ENCODE assay signal across 9 mouse cellular contexts in genomic region chr4:44982440-44983130, GRCm38 (mm10). TPM values are rescaled to one million over a fixed set of nuclear protein-coding genes. Genes with fewer than 3 reads are reported as not detected.
DNase-seq lines count a peak whose midpoint lies in the region; ATAC-seq lines count a peak whose summit lies in the region.
"Had no signal": no experiment of that assay in that cellular context is flagged by ENCODE, and none has a peak within 500 bp of the region (broad histone marks: within the 10 kb centered on the region; RNA-seq: fewer than 3 reads in every experiment).

No protein-coding gene starts in this region.

- WGBS in heart, embryonic 16.5 days, result 51% methylated on average over 11 of the region's 11 CpGs
- 74% methylated on average over 11 of the region's 11 CpGs for WGBS in embryonic facial prominence, embryonic 10.5 days
- WGBS in intestine, embryonic 14.5 days, result 65% methylated on average over 11 of the region's 11 CpGs
- 46% methylated on average over 11 of the region's 11 CpGs for WGBS in liver, embryonic 13.5 days (ENCODE audit: insufficient replicate concordance)

- H3K36me3 ChIP-seq in heart, embryonic 16.5 days (ENCODE audit: control insufficient read depth, insufficient read depth), result peaks cover 9% of the 10 kb centered on the region
- peaks cover 39% of the 10 kb centered on the region for H3K36me3 ChIP-seq in embryonic facial prominence, embryonic 10.5 days (replicated peaks)
- peaks cover 16% of the 10 kb centered on the region for H3K36me3 ChIP-seq in intestine, embryonic 14.5 days (ENCODE audit: control insufficient read depth, insufficient read depth, low read length)
- peaks cover 39% of the 10 kb centered on the region for H3K36me3 ChIP-seq in liver, embryonic 13.5 days

- H3K4me3 ChIP-seq in heart, embryonic 16.5 days (ENCODE audit: low read length), result peak overlapping the region; percentile 86
- H3K4me3 ChIP-seq in embryonic facial prominence, embryonic 10.5 days, result peak overlapping the region; percentile 85
- H3K4me3 ChIP-seq in intestine, embryonic 14.5 days (ENCODE audit: low read depth, low read length), result no peak overlapping the region
- H3K4me3 ChIP-seq in liver, embryonic 13.5 days (replicated peaks), result peak overlapping the region; percentile 84

- no peak for ATAC-seq in heart, embryonic 16.5 days (replicated peaks; ENCODE audit: extremely low read depth, insufficient read depth, low FRiP score)
- ATAC-seq in intestine, embryonic 14.5 days (replicated peaks; ENCODE audit: low FRiP score, low TSS enrichment, low read depth), result no peak
- ATAC-seq in liver, embryonic 13.5 days (ENCODE audit: low read depth), result no peak
- ATAC-seq: midbrain, embryonic 16.5 days had no signal

- intact Hi-C loops in left cerebral cortex, postnatal 25 days (cut with DNase I), result no loop called here

- H3K4me1 ChIP-seq in heart, embryonic 16.5 days (ENCODE audit: control insufficient read depth, insufficient read depth, low read length), result peaks cover 29% of the 10 kb centered on the region
- H3K4me1 ChIP-seq in embryonic facial prominence, embryonic 10.5 days, result peaks cover 47% of the 10 kb centered on the region
- peaks cover 9% of the 10 kb centered on the region for H3K4me1 ChIP-seq in intestine, embryonic 14.5 days (replicated peaks; ENCODE audit: control insufficient read depth, insufficient read depth, low read length)
- H3K4me1 ChIP-seq in liver, embryonic 13.5 days (replicated peaks), result peaks cover 56% of the 10 kb centered on the region

- H3K9me3 ChIP-seq in heart, embryonic 16.5 days (replicated peaks; ENCODE audit: control insufficient read depth, low read length), result no peaks in the 10 kb centered on the region
- H3K9me3 ChIP-seq in embryonic facial prominence, embryonic 10.5 days, result no peaks in the 10 kb centered on the region
- H3K9me3 ChIP-seq in intestine, embryonic 14.5 days (ENCODE audit: control insufficient read depth, low read length), result no peaks in the 10 kb centered on the region
- H3K9me3 ChIP-seq in liver, embryonic 13.5 days (replicated peaks), result no peaks in the 10 kb centered on the region

- H3K4me2 ChIP-seq in heart, embryonic 16.5 days (ENCODE audit: low read depth, low read length), result peak overlapping the region; percentile 79
- H3K4me2 ChIP-seq in intestine, embryonic 14.5 days (ENCODE audit: low read length), result peak overlapping the region; percentile 90
- peak overlapping the region; percentile 96 for H3K4me2 ChIP-seq in liver, embryonic 13.5 days

- no peaks in the 10 kb centered on the region for H3K27me3 ChIP-seq in heart, embryonic 16.5 days (ENCODE audit: control insufficient read depth, insufficient read depth, low read length)
- H3K27me3 ChIP-seq in embryonic facial prominence, embryonic 10.5 days (replicated peaks; ENCODE audit: low read depth, poor library complexity, severe bottlenecking), result no peaks in the 10 kb centered on the region
- H3K27me3 ChIP-seq in intestine, embryonic 14.5 days (replicated peaks; ENCODE audit: control insufficient read depth, insufficient read depth, low read length), result no peaks in the 10 kb centered on the region
- no peaks in the 10 kb centered on the region for H3K27me3 ChIP-seq in liver, embryonic 13.5 days

- DNase-seq in heart, adult 9 months (ENCODE audit: low spot score in 2 of 2), result no peak
- no peak for DNase-seq in embryonic facial prominence, embryonic 10.5 days (ENCODE audit: low spot score)
- DNase-seq in intestine, embryonic 14.5 days (ENCODE audit: low spot score), result no peak
- DNase-seq in liver, embryonic 13.5 days, result no peak
- no peak for DNase-seq in testis, postnatal 10 days (ENCODE audit: low spot score)
- DNase-seq in ovary, postnatal 14 days (ENCODE audit: low spot score), result no peak
- DNase-seq in left cerebral cortex, postnatal 25 days (ENCODE audit: low spot score in 2 of 2), result no peak

- H3K9ac ChIP-seq in heart, embryonic 16.5 days (ENCODE audit: low read length), result peak overlapping the region; percentile 94
- H3K9ac ChIP-seq in intestine, embryonic 14.5 days (ENCODE audit: low read length), result no peak overlapping the region
- peak overlapping the region; percentile 92 for H3K9ac ChIP-seq in liver, embryonic 13.5 days

- H3K27ac ChIP-seq in heart, embryonic 16.5 days (ENCODE audit: low read length), result peak overlapping the region; percentile 94; the same call in 1 of the 2 replicates
- H3K27ac ChIP-seq in embryonic facial prominence, embryonic 10.5 days (replicated peaks), result peak overlapping the region; percentile 93
- no peak overlapping the region for H3K27ac ChIP-seq in intestine, embryonic 14.5 days (ENCODE audit: low read depth)
- H3K27ac ChIP-seq in liver, embryonic 13.5 days, result peak overlapping the region; percentile 89

RNA-seq across cellular contexts. Expression of gene Grhpr, which starts 1.4 kb away (rescaled TPM):
- 97.7 and 107 TPM in 2 replicates for polyA plus RNA-seq in heart, embryonic 16.5 days (2015; fragmentation: Nextera tagmentation; extraction: Ambion mirVana)
- 57.8 and 69.1 TPM in 2 replicates for polyA plus RNA-seq in embryonic facial prominence, embryonic 10.5 days (2016; fragmentation: Nextera tagmentation; extraction: Ambion mirVana)
- 64.3 and 70.6 TPM in 2 replicates for polyA plus RNA-seq in intestine, embryonic 14.5 days (2014; fragmentation: Nextera tagmentation; extraction: Ambion mirVana)
- 92.2 and 95.0 TPM in 2 replicates for polyA plus RNA-seq in liver, embryonic 13.5 days (2015; fragmentation: Nextera tagmentation; extraction: Ambion mirVana)
- total RNA-seq in left cerebral cortex, postnatal 25 days (2021), result 10 to 100 TPM; 20.2 to 24.0 TPM

RNA-seq across cellular contexts. Expression of gene Zbtb5, which starts 29.6 kb away (rescaled TPM):
- polyA plus RNA-seq in heart, embryonic 16.5 days (2015; fragmentation: Nextera tagmentation; extraction: Ambion mirVana), result 14.0 and 15.7 TPM in 2 replicates
- 37.8 and 40.0 TPM in 2 replicates for polyA plus RNA-seq in embryonic facial prominence, embryonic 10.5 days (2016; fragmentation: Nextera tagmentation; extraction: Ambion mirVana)
- 21.4 and 23.7 TPM in 2 replicates for polyA plus RNA-seq in intestine, embryonic 14.5 days (2014; fragmentation: Nextera tagmentation; extraction: Ambion mirVana)
- 5.2 and 6.6 TPM in 2 replicates for polyA plus RNA-seq in liver, embryonic 13.5 days (2015; fragmentation: Nextera tagmentation; extraction: Ambion mirVana)
- total RNA-seq in left cerebral cortex, postnatal 25 days (2021), result 1 to 10 TPM; 8.2 to 9.5 TPM

RNA-seq across cellular contexts. Expression of gene Polr1e, which starts 35.8 kb away (rescaled TPM):
- polyA plus RNA-seq in heart, embryonic 16.5 days (2015; fragmentation: Nextera tagmentation; extraction: Ambion mirVana), result 80.2 and 90.4 TPM in 2 replicates
- polyA plus RNA-seq in embryonic facial prominence, embryonic 10.5 days (2016; fragmentation: Nextera tagmentation; extraction: Ambion mirVana), result 59.8 and 72.3 TPM in 2 replicates
- 41.8 and 44.8 TPM in 2 replicates for polyA plus RNA-seq in intestine, embryonic 14.5 days (2014; fragmentation: Nextera tagmentation; extraction: Ambion mirVana)
- 30.3 and 36.7 TPM in 2 replicates for polyA plus RNA-seq in liver, embryonic 13.5 days (2015; fragmentation: Nextera tagmentation; extraction: Ambion mirVana)
- total RNA-seq in left cerebral cortex, postnatal 25 days (2021), result 10 to 100 TPM in 1 of 2 experiments, 1 to 10 TPM in 1; 9.5 to 11.5 TPM
